In genomic region chr17:25184129-25184691, GRCm38 (mm10) we compare ENCODE assay signal across 8 mouse cellular contexts. TPM values are rescaled to one million over a fixed set of nuclear protein-coding genes. Genes with fewer than 3 reads are reported as not detected.
DNase-seq lines count a peak whose midpoint lies in the region; ATAC-seq and TF ChIP-seq lines count a peak whose summit lies in the region.

BC003965 (plus strand) TSS chr17:25184554.

- no peaks in the 10 kb centered on the region; the same call in none of the 2 replicates for H3K4me1 ChIP-seq in cortical plate, adult 2 months (ENCODE audit: control insufficient read depth, insufficient read depth, low read length)
- H3K4me1 ChIP-seq in megakaryocyte, embryonic 14.5 days: peaks cover 56% of the 10 kb centered on the region

- H3K4me3 ChIP-seq in cortical plate, adult 2 months (ENCODE audit: insufficient read depth, low read length): peak within 1 kb of the TSS; percentile 48
- H3K4me3 ChIP-seq in megakaryocyte, embryonic 14.5 days (replicated peaks): peak within 1 kb of the TSS; percentile 93

- no peak for TF ChIP-seq CTCF in cortical plate, adult 2 months (IDR thresholded peaks at IDR 0.05; ENCODE audit: extremely low read depth, insufficient read depth, low read length)

- H3K9me3 ChIP-seq in megakaryocyte, embryonic 14.5 days: no peaks in the 10 kb centered on the region

- TF ChIP-seq POLR2A in cortical plate, adult 2 months (IDR thresholded peaks at IDR 0.05; ENCODE audit: extremely low read depth, insufficient read depth, low read length): peak; percentile 98

- DNase-seq in gastrocnemius, adult 8-10 months (ENCODE audit: low spot score in 2 of 2): peak; percentile 91 to 92
- peak; percentile 99 for DNase-seq in hindlimb bud, embryonic 11.5 days (ENCODE audit: extremely low spot score, low read depth, low spot score)
- DNase-seq in left cerebral cortex, adult 8-10 months (ENCODE audit: low spot score in 2 of 2): peak; percentile 95 to 99
- DNase-seq in right cerebral cortex, postnatal 10 days (ENCODE audit: low spot score in 2 of 2): peak; percentile 99
- DNase-seq in urinary bladder, postnatal 25 days (ENCODE audit: low spot score): peak; percentile 98

- peaks cover 12% of the 10 kb centered on the region for H3K27me3 ChIP-seq in megakaryocyte, embryonic 14.5 days (replicated peaks)

- H3K36me3 ChIP-seq in megakaryocyte, embryonic 14.5 days (replicated peaks; ENCODE audit: low read length): no peaks in the 10 kb centered on the region

- H3K27ac ChIP-seq in cortical plate, adult 2 months (ENCODE audit: insufficient read depth, low read length): peak within 1 kb of the TSS; percentile 80

- ATAC-seq in activated CD4-positive, CD25-positive, alpha-beta regulatory T cell, adult 4 months: peak; percentile 89

RNA-seq across cellular contexts. Expression of gene BC003965, which starts in this region (rescaled TPM):
- 10 to 100 TPM; 13.1 to 14.3 TPM for polyA plus RNA-seq in activated CD4-positive, CD25-positive, alpha-beta regulatory T cell, adult 4 months (2017; shearing (Covaris generic))
- 22.9 and 23.9 TPM in 2 replicates for polyA plus RNA-seq in cortical plate, adult 2 months (2012; rRNA removed)
- total RNA-seq in gastrocnemius, adult 8-10 months (2022): 10 to 100 TPM; 13.8 to 15.5 (median 14.8) TPM
- 10 to 100 TPM; 17.7 to 19.9 (median 19.6) TPM for total RNA-seq in left cerebral cortex, adult 8-10 months (2022)
- polyA plus RNA-seq in megakaryocyte, embryonic 14.5 days (2012; ENCODE audit: insufficient read depth, low replicate concordance): 31.5 and 33.2 TPM in 2 replicates

Comparison
In these comparisons a context has a peak if more than half of its experiments do, and no peak if none do; other contexts are left out.
1. Peak in every context shown above with its lines: DNase-seq, ATAC-seq, H3K4me3 ChIP-seq and H3K27ac ChIP-seq.